Mouse (Mus musculus): ENCODE measurements around the gene Ddn.

- no peak for TF ChIP-seq POLR2A (IDR thresholded peaks at IDR 0.05; ENCODE audit: insufficient read depth, low read depth, low read length)
- no peak for TF ChIP-seq CTCF (IDR thresholded peaks at IDR 0.05; ENCODE audit: insufficient read depth, low read depth, low read length)
Measured at GRCm38 (mm10) chr15:98791771-98792170, 17.5 kb downstream of the Ddn start.

Data from olfactory bulb, adult 2 months (tissue).